Mouse (Mus musculus): ENCODE measurements around the gene Car9. TPM values are rescaled to one million over a fixed set of nuclear protein-coding genes. Genes with fewer than 3 reads are reported as not detected.
A peak's percentile ranks its signal among the peaks of the same experiment; 100 is the strongest.

Gene Car9
- polyA plus RNA-seq, 1 experiment from 2014 or later = 0.23 TPM

GRCm38 (mm10) chr4:43492101-43492820 is 14.5 kb upstream of the Car9 start:
- Histone ChIP-seq H3K4me2 (ENCODE audit: low read length) (peak overlapping the region; percentile 74), H3K9ac (ENCODE audit: low read depth, low read length) (peak overlapping the region; percentile 43; the same call in 1 of the 2 replicates), H3K4me3 (ENCODE audit: low read length) (peak overlapping the region; percentile 74), H3K27me3 (replicated peaks; ENCODE audit: control insufficient read depth, insufficient read depth, low read length) (no peaks in the 10 kb centered on the region), H3K9me3 (ENCODE audit: control insufficient read depth, low read length) (no peaks in the 10 kb centered on the region), H3K36me3 (ENCODE audit: control insufficient read depth, insufficient read depth, low read length) (no peaks in the 10 kb centered on the region), H3K27ac (ENCODE audit: low read depth, low read length) (peak overlapping the region; percentile 94), H3K4me1 (ENCODE audit: control insufficient read depth, insufficient read depth, low read depth, low read length) (peaks cover 10% of the 10 kb centered on the region)
- ATAC-seq = no peak
- 43% methylated on average over 12 of the region's 12 CpGs for WGBS

GRCm38 (mm10) chr4:43492821-43493185 is 14.0 kb upstream of the Car9 start, which contains the start of gene Ccdc107:
TSS of gene Ccdc107 (plus strand) at chr4:43492900.
- Histone ChIP-seq H3K9me3 (ENCODE audit: control insufficient read depth, low read length) (no peaks in the 10 kb centered on the region), H3K4me2 (ENCODE audit: low read length) (peak within 1 kb of the TSS; percentile 74), H3K4me3 (ENCODE audit: low read length) (peak within 1 kb of the TSS; percentile 74), H3K9ac (ENCODE audit: low read depth, low read length) (peak within 1 kb of the TSS; percentile 90), H3K4me1 (ENCODE audit: control insufficient read depth, insufficient read depth, low read depth, low read length) (peaks cover 10% of the 10 kb centered on the region), H3K27ac (ENCODE audit: low read depth, low read length) (peak within 1 kb of the TSS; percentile 94), H3K27me3 (replicated peaks; ENCODE audit: control insufficient read depth, insufficient read depth, low read length) (no peaks in the 10 kb centered on the region), H3K36me3 (ENCODE audit: control insufficient read depth, insufficient read depth, low read length) (no peaks in the 10 kb centered on the region)
- under 1% methylated on average over 25 of the region's 25 CpGs for WGBS
- peak; percentile 98 for ATAC-seq

- ATAC-seq = peak; percentile 88
- Histone ChIP-seq H3K27ac (ENCODE audit: low read depth, low read length) (peak overlapping the region; percentile 94), H3K4me2 (ENCODE audit: low read length) (peak overlapping the region; percentile 74), H3K36me3 (ENCODE audit: control insufficient read depth, insufficient read depth, low read length) (no peaks in the 10 kb centered on the region), H3K4me1 (ENCODE audit: control insufficient read depth, insufficient read depth, low read depth, low read length) (peaks cover 10% of the 10 kb centered on the region), H3K27me3 (replicated peaks; ENCODE audit: control insufficient read depth, insufficient read depth, low read length) (no peaks in the 10 kb centered on the region), H3K9me3 (ENCODE audit: control insufficient read depth, low read length) (no peaks in the 10 kb centered on the region), H3K9ac (ENCODE audit: low read depth, low read length) (peak overlapping the region; percentile 90), H3K4me3 (ENCODE audit: low read length) (peak overlapping the region; percentile 74)
- WGBS = under 1% methylated on average over 47 of the region's 47 CpGs
Observed at GRCm38 (mm10) chr4:43493186-43493845, 13.4 kb upstream of the Car9 start.

GRCm38 (mm10) chr4:43493846-43494240 is 12.9 kb upstream of the Car9 start:
- Histone ChIP-seq H3K36me3 (ENCODE audit: control insufficient read depth, insufficient read depth, low read length) (no peaks in the 10 kb centered on the region), H3K4me1 (ENCODE audit: control insufficient read depth, insufficient read depth, low read depth, low read length) (peaks cover 11% of the 10 kb centered on the region), H3K27me3 (replicated peaks; ENCODE audit: control insufficient read depth, insufficient read depth, low read length) (no peaks in the 10 kb centered on the region), H3K4me2 (ENCODE audit: low read length) (peak overlapping the region; percentile 74), H3K9me3 (ENCODE audit: control insufficient read depth, low read length) (no peaks in the 10 kb centered on the region), H3K9ac (ENCODE audit: low read depth, low read length) (peak overlapping the region; percentile 90), H3K27ac (ENCODE audit: low read depth, low read length) (peak overlapping the region; percentile 94), H3K4me3 (ENCODE audit: low read length) (peak overlapping the region; percentile 74)
- 1% methylated on average over 9 of the region's 9 CpGs for WGBS
- ATAC-seq = no peak

- no peak for ATAC-seq
- Histone ChIP-seq H3K4me1 (ENCODE audit: control insufficient read depth, insufficient read depth, low read depth, low read length) (peaks cover 14% of the 10 kb centered on the region), H3K9ac (ENCODE audit: low read depth, low read length) (no peak overlapping the region), H3K36me3 (ENCODE audit: control insufficient read depth, insufficient read depth, low read length) (no peaks in the 10 kb centered on the region), H3K27ac (ENCODE audit: low read depth, low read length) (no peak overlapping the region), H3K9me3 (ENCODE audit: control insufficient read depth, low read length) (no peaks in the 10 kb centered on the region), H3K4me3 (ENCODE audit: low read length) (no peak overlapping the region), H3K27me3 (replicated peaks; ENCODE audit: control insufficient read depth, insufficient read depth, low read length) (no peaks in the 10 kb centered on the region), H3K4me2 (ENCODE audit: low read length) (no peak overlapping the region)
- WGBS = 61% methylated on average over 6 of the region's 6 CpGs
Observed at GRCm38 (mm10) chr4:43496587-43496986, 10.2 kb upstream of the Car9 start.

GRCm38 (mm10) chr4:43497405-43497804 is 9.4 kb upstream of the Car9 start:
- Histone ChIP-seq H3K9ac (ENCODE audit: low read depth, low read length) (no peak overlapping the region), H3K27me3 (replicated peaks; ENCODE audit: control insufficient read depth, insufficient read depth, low read length) (no peaks in the 10 kb centered on the region), H3K4me3 (ENCODE audit: low read length) (no peak overlapping the region), H3K9me3 (ENCODE audit: control insufficient read depth, low read length) (no peaks in the 10 kb centered on the region), H3K27ac (ENCODE audit: low read depth, low read length) (no peak overlapping the region), H3K4me1 (ENCODE audit: control insufficient read depth, insufficient read depth, low read depth, low read length) (peaks cover 14% of the 10 kb centered on the region), H3K4me2 (ENCODE audit: low read length) (no peak overlapping the region), H3K36me3 (ENCODE audit: control insufficient read depth, insufficient read depth, low read length) (no peaks in the 10 kb centered on the region)
- no peak for ATAC-seq
- 96% methylated on average over 8 of the region's 8 CpGs for WGBS

- no peaks in the 10 kb centered on the region for H3K27me3 ChIP-seq (replicated peaks; ENCODE audit: control insufficient read depth, insufficient read depth, low read length)
- no peak overlapping the region for H3K9ac ChIP-seq (ENCODE audit: low read depth, low read length)
- H3K4me2 ChIP-seq (ENCODE audit: low read length) = peak overlapping the region; percentile 88
- H3K36me3 ChIP-seq (ENCODE audit: control insufficient read depth, insufficient read depth, low read length) = no peaks in the 10 kb centered on the region
- no peak overlapping the region for H3K4me3 ChIP-seq (ENCODE audit: low read length)
- WGBS = 82% methylated on average over 4 of the region's 4 CpGs
- no peak overlapping the region for H3K27ac ChIP-seq (ENCODE audit: low read depth, low read length)
- H3K9me3 ChIP-seq (ENCODE audit: control insufficient read depth, low read length) = no peaks in the 10 kb centered on the region
- H3K4me1 ChIP-seq (ENCODE audit: control insufficient read depth, insufficient read depth, low read depth, low read length) = peaks cover 14% of the 10 kb centered on the region
- no peak for ATAC-seq
Observed at GRCm38 (mm10) chr4:43497946-43498345, 8.8 kb upstream of the Car9 start.

- H3K9me3 ChIP-seq (ENCODE audit: control insufficient read depth, low read length) = no peaks in the 10 kb centered on the region
- H3K36me3 ChIP-seq (ENCODE audit: control insufficient read depth, insufficient read depth, low read length) = no peaks in the 10 kb centered on the region
- H3K4me1 ChIP-seq (ENCODE audit: control insufficient read depth, insufficient read depth, low read depth, low read length) = peaks cover 14% of the 10 kb centered on the region
- H3K27ac ChIP-seq (ENCODE audit: low read depth, low read length) = no peak overlapping the region
- peak overlapping the region; percentile 65 for H3K9ac ChIP-seq (ENCODE audit: low read depth, low read length)
- peak overlapping the region; percentile 88 for H3K4me2 ChIP-seq (ENCODE audit: low read length)
- H3K27me3 ChIP-seq (replicated peaks; ENCODE audit: control insufficient read depth, insufficient read depth, low read length) = no peaks in the 10 kb centered on the region
- ATAC-seq = no peak
- H3K4me3 ChIP-seq (ENCODE audit: low read length) = peak overlapping the region; percentile 56
- WGBS = 15% methylated on average over 8 of the region's 8 CpGs
Observed at GRCm38 (mm10) chr4:43498983-43499382, 7.8 kb upstream of the Car9 start.
